Comparison of ENCODE assay signal across 8 mouse cellular contexts in the genomic region with DNA sequence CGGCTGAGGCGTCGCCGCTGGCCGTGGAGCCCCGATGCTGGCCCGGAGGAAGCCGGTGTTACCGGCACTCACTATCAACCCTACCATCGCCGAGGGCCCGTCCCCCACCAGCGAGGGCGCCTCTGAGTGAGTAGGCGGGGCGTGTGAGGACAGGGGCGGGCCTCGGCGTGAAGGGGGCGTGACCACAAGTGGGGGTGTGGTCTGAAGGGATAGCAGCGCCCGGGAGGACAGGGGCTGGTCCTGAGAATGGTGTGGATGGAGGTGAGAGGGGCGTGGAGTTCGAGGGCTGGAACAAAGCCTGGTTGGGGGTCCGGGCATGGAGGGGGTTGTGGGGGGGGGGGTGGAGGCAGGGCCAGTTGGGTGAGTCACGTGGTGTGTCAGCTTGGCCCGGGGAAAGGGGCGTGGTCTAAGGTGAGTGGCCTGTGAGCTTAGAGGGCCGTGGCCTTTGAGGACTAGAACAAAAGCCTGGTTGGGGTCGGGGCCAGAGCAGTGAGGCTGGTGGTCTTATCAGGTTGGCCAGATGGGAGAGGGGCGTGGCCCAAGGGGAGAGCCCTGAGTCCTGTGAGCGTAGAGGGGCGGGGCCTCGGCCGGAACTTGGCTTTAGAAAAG. TPM values are rescaled to one million over a fixed set of nuclear protein-coding genes. Genes with fewer than 3 reads are reported as not detected.
DNase-seq lines count a peak whose midpoint lies in the region; ATAC-seq lines count a peak whose summit lies in the region.

No protein-coding gene starts in this region.

- H3K4me3 ChIP-seq in hindbrain, embryonic 13.5 days = peak overlapping the region; percentile 84

- H3K9me3 ChIP-seq in hindbrain, embryonic 13.5 days = no peaks in the 10 kb centered on the region

- H3K27ac ChIP-seq in hindbrain, embryonic 13.5 days = peak overlapping the region; percentile 99

- no peaks in the 10 kb centered on the region for H3K27me3 ChIP-seq in hindbrain, embryonic 13.5 days

- peaks cover 27% of the 10 kb centered on the region for H3K4me1 ChIP-seq in hindbrain, embryonic 13.5 days (replicated peaks)

- ATAC-seq in hindbrain, embryonic 13.5 days (ENCODE audit: low FRiP score) = peak; percentile 91

- DNase-seq in NIH3T3 (ENCODE audit: low read depth) = peak; percentile 92
- DNase-seq in cerebellum, adult 9-11 months = peak; percentile 87
- peak; percentile 77 to 83 for DNase-seq in frontal cortex, postnatal 10 days (ENCODE audit: low spot score in 2 of 2)
- peak; percentile 82 to 83 for DNase-seq in layer of hippocampus, postnatal 36 days
- peak; percentile 92 to 93 for DNase-seq in lung, postnatal 4 days
- peak; percentile 94 for DNase-seq in retina, postnatal 1 day
- DNase-seq in urinary bladder, adult 18-20 months (ENCODE audit: low spot score in 2 of 2) = peak; percentile 75 to 89

- under 1% methylated on average over 34 of the region's 35 CpGs for WGBS in hindbrain, embryonic 13.5 days

- H3K9ac ChIP-seq in hindbrain, embryonic 13.5 days = peak overlapping the region; percentile 99

- H3K4me2 ChIP-seq in hindbrain, embryonic 13.5 days = peak overlapping the region; percentile 78

- peaks cover 31% of the 10 kb centered on the region for H3K36me3 ChIP-seq in hindbrain, embryonic 13.5 days

RNA-seq across cellular contexts. Expression of a gene that starts 0.5 kb away (rescaled TPM):
- polyA plus RNA-seq in hindbrain, embryonic 13.5 days (2015; fragmentation: Nextera tagmentation; extraction: Ambion mirVana) = 224 and 227 TPM in 2 replicates
- 100 to 1,000 TPM; 132 to 141 TPM for total RNA-seq in layer of hippocampus, postnatal 36 days (2021)

RNA-seq across cellular contexts. Expression of a gene that starts 7.5 kb away (rescaled TPM):
- 0.26 and 0.41 TPM in 2 replicates for polyA plus RNA-seq in hindbrain, embryonic 13.5 days (2015; fragmentation: Nextera tagmentation; extraction: Ambion mirVana)
- total RNA-seq in layer of hippocampus, postnatal 36 days (2021) = under 1 TPM; 0.52 to 0.71 TPM

RNA-seq across cellular contexts. Expression of a gene that starts 28.8 kb away (rescaled TPM):
- 13.2 and 13.5 TPM in 2 replicates for polyA plus RNA-seq in hindbrain, embryonic 13.5 days (2015; fragmentation: Nextera tagmentation; extraction: Ambion mirVana)
- 100 to 1,000 TPM; 109 to 116 TPM for total RNA-seq in layer of hippocampus, postnatal 36 days (2021)

RNA-seq across cellular contexts. Expression of a gene that starts 36.4 kb away (rescaled TPM):
- polyA plus RNA-seq in hindbrain, embryonic 13.5 days (2015; fragmentation: Nextera tagmentation; extraction: Ambion mirVana) = 45.0 and 46.9 TPM in 2 replicates
- total RNA-seq in layer of hippocampus, postnatal 36 days (2021) = 10 to 100 TPM; 48.9 to 55.3 TPM

RNA-seq across cellular contexts. Expression of a gene that starts 46.2 kb away (rescaled TPM):
- 292 and 304 TPM in 2 replicates for polyA plus RNA-seq in hindbrain, embryonic 13.5 days (2015; fragmentation: Nextera tagmentation; extraction: Ambion mirVana)
- 100 to 1,000 TPM; 174 to 175 TPM for total RNA-seq in layer of hippocampus, postnatal 36 days (2021)

Comparison
In these comparisons a context has a peak if more than half of its experiments do, and no peak if none do; other contexts are left out.
1. Peak in every context shown above with its lines: DNase-seq, ATAC-seq, H3K4me3 ChIP-seq and H3K27ac ChIP-seq.